Mouse (Mus musculus): ENCODE data around the gene Ccr7.

Gene Ccr7

DNA sequence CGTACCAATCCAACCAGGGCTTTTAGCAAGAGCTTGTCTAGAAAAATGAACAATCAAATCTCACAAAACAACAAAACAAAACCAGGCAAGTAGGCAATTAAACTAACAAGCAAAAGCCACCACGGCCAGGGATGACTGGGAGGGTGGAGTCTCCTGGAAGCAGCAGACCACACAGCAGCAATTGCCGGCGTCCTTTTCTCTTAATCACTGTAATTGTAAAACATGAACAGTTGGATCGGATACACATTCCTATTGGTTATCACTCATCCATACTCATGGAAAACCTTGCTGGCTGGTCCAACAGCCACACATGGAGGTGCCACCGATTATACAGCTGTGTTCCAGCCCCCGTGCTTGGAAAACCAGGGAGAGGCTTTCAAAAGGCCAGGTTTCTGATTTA lies 37.0 kb downstream of the Ccr7 start:
- DNase-seq (ENCODE audit: low read depth, low spot score): no peak

DNA sequence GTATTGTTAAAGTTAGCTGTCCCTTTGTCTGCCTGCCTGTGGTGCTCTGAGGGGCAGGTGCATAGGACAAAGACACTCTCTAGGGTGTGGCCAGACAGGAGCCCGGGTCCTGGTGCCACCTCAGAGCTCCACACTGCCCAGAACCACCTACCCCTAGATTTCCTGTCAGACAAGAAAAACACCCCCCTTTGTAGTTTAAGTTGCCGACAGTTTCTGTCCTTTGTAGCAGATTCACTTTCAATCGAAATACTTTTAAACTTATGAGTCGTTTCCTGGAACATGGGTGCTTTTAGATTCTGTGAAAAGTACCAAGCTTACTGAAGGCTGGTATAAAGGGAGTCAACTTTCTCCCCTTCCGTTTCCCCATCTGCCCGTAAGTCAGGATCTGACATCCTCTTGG lies 38.9 kb downstream of the Ccr7 start:
- no peak for DNase-seq (ENCODE audit: low read depth, low spot score)

DNA sequence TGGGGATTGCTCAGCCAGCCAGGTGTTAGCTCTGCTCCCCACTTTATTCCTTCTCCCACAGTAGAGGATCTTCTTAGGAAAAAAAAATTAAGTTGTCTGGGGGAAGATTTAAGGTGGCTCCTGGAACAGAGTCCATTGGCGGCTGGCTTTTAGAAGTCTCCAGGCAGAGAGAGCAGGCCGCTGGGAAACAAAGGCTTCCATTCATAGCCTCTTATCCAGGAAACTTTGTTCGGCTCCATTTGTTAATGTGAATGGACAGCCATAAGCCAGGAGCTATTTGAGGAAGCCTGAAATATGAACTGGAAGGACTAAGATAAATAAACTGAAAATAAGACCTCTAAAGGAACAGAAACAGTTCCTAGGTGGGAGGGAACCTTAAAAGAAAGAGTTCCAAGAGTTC lies 41.8 kb downstream of the Ccr7 start:
- no peak for DNase-seq (ENCODE audit: low read depth, low spot score)

DNA sequence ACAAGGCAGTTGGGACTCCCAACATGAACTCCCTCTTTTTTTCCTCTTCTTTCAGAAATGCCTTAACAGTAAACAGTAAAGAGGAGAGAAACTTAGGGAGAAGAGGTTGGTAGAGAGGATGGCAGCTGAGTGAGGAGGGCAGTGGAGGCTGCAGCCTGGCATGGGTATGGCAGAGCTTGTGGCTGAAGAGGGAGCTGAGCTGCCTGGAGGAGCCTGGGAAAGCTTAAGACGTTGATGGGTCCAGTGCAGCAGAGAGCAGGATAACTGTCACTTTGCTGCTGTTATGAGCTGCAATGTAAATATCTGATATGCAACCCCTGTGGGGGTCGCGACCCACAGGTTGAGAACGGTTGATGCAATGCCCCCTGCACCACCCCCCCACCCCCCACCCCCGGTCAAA lies 42.2 kb downstream of the Ccr7 start:
- DNase-seq (ENCODE audit: low read depth, low spot score): no peak

DNA sequence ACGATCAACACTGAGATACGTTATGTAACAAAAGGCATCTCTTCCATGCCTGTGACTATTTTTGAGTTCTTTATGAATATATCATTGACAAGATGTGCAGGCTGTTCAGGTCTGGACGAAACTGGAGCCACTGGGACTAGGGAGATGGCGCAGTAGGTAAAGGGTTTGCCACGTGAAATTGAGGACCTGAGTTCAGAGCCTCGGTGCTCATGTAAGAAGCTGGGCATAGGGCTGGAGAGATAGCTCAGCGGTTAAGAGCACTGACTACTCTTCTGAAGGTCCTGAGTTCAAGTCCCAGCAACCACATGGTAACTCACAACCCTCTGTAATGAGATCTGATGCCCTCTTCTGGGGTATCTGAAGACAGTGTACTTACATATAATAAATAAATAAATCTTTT lies 43.2 kb downstream of the Ccr7 start:
- DNase-seq (ENCODE audit: low read depth, low spot score): no peak

DNA sequence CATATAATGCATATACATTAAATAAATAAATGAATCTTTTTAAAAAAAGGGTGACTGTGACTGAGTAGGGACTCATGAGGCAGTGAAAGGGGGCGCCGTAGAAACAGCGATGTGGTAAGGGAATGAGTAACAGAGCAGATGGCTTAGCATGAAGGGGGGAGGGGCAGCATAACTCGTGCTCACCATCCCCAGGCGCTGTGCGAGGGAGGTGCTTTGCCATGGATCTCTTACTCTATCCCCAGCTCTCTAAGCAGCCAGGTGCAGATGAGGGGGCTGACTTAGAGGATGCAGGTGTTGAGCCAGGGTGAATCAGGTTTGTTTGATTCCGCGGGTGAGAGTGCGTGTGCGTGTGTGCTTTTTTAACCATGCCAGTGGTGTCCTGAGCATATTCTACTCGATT lies 43.7 kb downstream of the Ccr7 start:
- DNase-seq (ENCODE audit: low read depth, low spot score): no peak

DNA sequence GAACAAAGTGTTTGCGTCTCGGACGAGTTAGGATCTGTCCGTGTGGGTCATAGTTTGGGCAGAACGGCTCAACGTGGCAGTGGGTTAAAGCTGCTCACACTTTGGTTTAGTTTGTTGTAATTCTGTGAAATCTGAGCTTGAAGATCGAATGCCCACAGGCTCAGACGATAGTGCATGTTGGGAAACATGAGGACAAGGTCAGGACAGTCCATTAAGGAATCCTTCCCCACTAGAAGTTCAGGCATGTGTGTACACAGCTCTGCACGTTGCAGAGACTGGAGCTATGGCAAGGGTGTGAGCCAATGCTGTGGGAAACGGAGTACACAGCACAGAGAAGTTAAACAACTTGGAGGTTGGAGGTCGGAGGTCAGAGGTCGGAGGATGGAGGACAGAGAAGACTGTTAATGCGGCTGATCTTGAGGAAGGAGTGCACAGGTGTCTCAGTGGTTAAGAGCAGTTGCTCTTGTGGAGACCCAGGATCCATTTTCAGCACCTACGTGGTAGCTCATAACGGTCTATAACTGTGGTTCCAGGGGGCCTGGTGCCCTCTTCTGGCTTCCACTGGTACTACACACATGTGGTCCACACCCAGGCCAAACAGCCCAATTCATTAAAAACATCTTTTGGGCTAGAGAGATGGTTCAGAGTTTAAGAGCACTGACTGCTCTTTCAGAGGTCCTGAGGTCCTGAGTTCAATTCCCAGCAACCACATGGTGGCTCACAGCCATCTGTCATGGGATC lies 44.3 kb downstream of the Ccr7 start:
- peak; percentile 65 for DNase-seq (ENCODE audit: low read depth, low spot score)

DNA sequence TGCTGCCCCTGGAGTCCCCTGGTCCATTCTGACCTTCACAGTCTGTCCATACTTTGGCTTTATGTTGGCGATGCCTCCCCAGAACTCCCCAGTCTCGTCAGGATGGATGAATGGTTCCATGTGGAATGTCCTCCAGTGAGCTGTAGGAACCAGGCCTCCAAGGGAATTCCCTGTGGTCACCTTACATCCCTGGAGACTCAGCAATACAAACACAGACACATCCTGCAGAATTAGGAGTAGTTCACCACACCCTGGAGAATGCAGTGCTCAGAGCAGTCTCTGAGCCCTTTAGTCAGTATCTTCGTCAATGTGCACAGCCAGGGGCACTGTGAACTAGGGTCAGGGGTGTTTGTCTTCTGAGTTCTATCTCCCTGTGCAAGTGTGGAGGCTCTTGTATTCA lies 46.6 kb downstream of the Ccr7 start:
- DNase-seq (ENCODE audit: low read depth, low spot score): no peak

DNA sequence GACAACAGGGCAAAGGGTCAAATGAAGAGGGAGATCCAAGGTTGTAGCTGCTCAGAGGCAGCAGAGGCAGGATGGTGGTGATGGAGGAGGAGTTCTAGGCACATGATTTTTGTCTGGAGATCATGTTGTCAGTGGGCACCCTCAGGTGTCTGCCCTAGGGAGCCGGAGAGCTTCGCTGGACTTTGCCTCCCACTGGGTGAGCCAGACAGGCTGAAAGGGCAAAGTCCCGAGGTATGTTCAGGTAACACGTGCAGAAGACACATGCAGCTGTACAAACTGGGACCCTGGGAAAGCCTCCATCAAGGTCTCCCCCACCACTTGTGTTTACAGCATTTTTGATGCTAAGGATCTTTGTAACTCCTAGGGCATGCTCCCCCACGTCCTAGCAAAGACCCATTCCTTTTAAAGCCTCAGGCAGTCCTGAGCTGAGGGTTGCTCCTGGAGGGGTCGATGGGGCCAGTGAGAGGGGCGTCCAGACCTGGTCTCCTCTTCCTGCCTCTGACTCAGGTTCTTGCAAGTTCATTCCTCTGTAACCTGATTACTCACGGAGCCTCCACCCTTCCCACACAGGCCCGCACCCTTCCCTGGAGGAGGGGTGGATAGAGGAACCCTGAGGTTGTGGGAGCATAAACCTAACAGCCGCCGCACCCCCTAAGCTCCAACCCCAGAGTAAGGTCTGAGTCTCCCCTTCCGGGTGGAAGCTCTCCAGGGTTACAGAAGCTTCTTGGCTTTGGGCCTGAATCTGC lies 48.7 kb downstream of the Ccr7 start:
- no peak for DNase-seq (ENCODE audit: low read depth, low spot score)

DNA sequence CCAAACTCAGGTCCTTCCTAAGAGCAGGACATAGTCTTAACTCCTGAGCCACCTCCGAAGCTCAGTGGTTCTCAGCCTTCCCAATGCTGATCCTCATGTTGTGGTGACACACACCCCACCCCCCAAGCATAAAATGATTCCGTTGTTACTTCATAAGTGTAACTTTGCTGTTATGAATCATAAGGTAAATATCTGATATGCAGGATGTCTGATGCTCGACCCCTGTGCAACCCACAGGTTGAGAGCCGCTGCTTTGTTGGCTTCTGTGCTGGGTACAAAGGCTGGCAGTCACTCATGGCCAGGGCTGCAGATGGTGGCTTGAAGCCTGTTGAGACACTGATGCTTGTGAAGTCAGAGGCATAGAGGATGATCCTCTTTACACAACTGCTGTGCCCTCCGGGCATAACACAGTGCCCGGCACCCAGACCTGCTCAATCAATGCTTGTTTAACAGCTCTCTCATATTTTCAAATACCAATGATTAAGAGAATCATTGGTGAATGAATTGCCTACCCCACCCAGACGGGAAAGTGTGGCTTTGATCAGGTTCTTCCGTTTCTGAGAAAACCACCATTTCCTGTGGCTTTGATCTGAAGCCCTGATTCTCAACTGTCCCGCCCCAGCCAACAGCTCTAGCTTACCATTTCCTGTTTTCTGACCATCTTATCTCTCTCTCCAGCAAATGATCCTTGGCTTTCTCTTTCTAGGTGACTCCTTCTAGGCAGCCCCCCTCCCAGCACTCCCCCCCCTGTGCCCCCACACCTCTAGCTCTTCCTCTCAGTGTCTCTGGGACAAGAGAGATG lies 50.1 kb downstream of the Ccr7 start:
- no peak for DNase-seq (ENCODE audit: low read depth, low spot score)

DNA sequence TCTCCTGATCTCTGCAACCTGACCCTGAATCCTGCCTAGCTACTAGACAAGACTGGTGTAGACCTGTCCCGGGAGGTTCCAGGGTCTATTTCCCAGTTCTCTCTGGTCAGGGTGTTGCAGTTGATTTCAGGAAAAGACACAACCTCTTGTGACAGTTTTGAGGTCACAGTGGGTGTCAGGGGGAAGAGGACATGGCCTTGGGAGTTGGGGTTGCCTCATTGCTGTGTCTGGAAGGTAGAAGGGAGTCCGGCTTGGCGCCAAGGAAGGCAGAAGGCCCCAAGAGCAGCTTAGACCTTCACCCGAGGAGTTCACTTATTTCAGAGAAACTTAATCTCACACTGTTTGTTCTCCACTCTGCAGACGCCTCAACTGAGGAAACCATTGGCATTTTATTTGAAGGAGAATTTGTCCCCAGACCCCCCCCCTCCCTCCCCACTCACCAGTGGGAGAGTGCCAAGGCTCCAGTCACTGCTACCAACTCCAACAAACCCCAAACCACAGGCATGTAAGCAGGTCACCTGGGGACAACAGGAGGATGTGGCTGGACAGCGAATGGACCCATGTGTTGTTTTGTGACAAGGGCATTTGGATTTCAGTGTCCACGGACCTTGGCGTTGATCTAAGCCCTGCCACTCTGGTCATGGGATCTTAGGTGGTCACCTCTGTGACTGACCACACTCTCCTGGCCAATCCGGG lies 52.2 kb downstream of the Ccr7 start:
- DNase-seq (ENCODE audit: low read depth, low spot score): no peak

DNA sequence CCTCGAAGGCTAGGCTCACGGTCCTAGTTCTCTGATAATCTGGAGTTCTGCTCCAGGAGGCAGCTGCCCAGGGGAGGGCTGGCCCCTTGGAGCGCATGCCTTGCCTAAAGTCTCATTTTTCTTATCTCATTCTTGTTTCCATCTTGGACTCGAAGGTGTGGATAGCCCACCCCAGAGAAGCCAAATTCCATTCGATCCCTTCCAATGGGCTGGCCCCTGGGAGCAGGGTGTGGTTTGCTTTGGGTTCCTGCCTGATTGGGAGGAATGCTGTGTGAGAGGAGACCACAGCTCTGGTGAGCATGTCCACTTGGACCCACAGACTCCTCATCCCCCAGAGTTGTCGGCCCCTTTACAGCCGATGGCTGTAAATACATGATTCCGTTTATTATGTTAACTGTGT lies 53.2 kb downstream of the Ccr7 start:
- no peak for DNase-seq (ENCODE audit: low read depth, low spot score)

DNA sequence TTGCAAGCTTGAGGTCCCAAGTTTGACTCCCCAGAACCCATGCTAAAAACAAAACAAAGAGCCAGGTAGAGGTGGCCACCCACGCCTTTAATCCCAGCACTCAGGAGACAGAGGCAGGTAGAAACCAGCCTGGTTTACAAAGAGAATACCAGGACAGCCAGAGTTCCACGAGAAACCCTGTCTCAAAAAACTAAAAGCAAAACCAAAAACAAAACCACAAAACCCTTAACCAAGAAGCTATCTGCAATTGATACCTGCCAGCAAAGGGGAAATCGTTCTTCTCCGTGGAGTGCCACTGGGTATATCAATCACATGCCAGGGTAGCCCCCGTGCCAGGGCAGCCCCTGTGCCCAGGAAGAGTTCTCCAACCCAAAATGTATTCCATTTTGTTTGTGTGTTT lies 54.7 kb downstream of the Ccr7 start:
- DNase-seq (ENCODE audit: low read depth, low spot score): no peak

DNA sequence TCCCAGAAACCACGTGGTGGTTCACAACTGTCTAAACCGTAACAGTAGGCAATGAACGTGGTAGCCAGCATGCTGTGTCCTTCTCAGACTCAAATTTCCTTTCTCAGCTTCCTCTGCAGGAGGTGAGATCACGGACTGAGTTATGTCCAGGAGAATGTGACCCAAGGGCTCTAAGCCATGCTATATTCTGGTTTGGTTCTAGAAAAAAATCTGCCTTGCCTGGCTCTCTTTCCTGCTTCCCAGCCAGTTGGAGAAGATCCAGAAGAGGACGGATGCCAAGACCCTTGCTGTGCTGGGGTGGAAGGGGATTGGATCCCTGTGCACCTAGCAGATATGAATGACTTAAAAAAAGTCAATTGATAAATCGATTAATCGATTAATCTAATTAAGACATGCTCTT lies 55.4 kb downstream of the Ccr7 start:
- DNase-seq (ENCODE audit: low read depth, low spot score): no peak

DNA sequence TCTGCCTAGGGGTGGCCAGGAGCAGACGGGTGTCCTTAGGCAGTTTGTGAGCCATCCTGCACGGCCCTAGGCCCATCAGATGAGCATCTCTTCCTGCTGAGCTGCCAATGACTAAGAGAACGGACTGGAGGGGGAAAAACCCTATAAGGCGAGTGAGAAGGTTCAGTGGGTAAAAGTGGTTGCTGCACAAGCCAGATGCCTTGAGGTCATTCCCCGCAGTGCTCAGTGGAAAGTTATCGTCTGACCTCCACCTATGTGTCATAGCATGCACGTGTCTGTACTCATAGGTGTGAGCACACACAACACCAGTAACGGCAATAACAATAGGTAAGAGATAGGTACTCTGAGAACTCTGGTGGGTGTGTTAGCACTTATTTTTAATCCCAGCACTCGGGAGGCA lies 56.0 kb downstream of the Ccr7 start:
- DNase-seq (ENCODE audit: low read depth, low spot score): no peak

DNA sequence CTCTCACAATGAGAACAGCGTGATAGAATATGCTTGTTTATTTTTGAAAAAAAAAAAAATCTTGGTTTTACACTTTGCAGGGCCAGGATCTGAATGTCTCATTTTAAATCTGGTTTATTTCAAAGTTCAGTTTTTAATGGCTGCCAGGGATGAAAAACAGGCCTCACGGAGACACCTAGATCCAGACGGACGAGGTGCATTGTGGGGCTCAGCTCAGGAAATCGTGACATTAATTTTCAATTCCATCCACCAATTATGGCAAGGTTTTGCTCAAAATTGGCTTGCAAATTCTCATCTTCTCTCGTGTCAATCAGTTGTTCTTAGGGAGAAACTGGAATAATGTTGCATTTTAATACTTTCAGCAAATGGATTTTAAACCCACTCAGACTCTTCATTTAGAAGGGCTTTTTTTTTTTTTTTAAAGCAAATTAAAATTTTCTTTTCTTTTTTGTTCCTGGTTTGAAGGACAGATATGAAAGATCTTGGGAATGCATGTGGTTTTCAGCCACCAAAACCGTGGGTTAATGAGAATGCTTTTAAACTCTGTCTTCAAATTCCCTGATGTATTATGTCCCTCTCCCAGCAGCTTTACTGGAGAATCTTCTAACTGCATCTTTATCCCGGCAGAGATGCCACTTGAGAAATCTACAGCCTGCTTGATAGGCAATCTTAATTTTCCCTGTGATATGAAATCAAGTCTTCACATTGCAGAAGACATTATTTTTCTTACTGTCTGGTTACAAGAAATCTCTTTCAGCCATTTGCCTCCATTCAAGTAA lies 57.7 kb downstream of the Ccr7 start:
- no peak for DNase-seq (ENCODE audit: low read depth, low spot score)

DNA sequence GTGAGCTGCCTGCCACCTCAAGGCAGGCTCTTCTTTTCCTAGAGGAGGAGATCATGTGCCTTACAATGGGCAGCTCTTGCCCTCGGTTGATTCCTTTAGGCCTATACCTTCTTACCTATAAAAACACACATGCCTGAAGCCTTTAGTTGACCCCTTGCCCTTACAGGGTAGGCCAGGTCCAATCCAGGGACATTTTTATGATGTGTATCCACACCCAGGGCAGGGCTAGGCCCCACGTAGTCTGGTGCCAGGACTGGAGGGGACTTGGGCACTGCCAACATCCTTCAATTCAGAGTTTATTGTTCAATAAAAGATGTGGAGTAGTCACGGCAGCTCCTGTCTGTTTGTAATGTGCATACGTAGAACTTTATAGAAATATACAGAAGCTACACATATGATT lies 58.5 kb downstream of the Ccr7 start:
- DNase-seq (ENCODE audit: low read depth, low spot score): no peak

DNA sequence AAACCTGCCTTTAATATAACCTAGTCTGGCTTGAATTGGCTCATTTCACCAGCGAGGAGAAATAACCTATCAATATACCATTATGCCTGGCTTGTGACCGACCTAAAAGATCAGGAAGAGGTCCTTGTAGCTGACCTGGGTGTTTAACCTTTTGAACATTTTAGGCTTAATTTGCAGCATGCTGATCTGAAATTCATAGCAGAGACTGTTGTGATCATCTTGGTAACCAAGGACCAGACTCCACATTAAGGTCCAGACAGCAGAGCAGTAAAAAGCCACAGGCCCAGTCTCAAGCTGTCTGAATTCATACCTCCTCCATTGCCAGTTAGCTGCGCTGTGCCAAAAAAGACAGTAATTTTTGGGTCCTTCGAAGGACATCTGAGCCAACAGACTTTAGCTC lies 59.1 kb downstream of the Ccr7 start:
- DNase-seq (ENCODE audit: low read depth, low spot score): no peak

DNA sequence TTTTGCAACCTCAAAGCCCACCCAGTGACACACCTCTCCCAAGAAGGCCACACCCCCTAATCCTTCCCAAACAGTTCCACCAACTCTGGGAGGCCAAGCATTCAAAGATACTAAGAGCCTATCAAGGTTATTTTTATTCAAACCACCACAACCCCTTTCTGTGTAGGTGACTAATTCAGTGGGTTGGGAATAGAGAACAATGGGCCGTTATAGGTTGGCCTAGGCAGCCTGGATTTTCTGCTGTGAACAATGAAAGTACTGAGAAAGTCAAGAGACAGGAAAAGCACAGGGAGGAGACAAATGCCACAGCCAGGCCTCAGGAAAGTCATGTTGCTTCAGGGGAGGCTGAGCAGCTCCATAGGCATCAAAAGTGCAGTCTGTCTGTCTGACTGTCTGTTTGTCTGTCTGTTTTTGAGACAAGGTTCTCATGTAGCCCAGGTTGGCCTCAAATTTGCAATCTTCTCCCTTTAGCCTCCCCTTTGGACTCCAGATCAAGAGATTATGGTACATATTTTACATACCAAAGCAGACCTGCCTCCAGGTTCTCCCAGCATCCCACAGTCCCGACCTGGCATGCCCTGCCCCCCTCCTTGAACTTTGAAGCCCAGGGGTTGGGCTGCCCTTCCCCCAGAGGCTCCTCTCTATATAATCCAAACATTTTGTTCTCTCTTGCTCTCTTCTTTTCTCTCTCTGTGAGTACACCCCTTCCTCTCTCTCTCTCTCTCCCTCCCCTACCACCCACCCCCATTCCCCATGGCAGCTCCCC lies 59.8 kb downstream of the Ccr7 start:
- no peak for DNase-seq (ENCODE audit: low read depth, low spot score)
